8 mouse cellular contexts compared by ENCODE assay signal in genomic region chr11:101952541-101953341, GRCm38 (mm10). TPM values are rescaled to one million over a fixed set of nuclear protein-coding genes. Genes with fewer than 3 reads are reported as not detected.
DNase-seq lines count a peak whose midpoint lies in the region; ATAC-seq and TF ChIP-seq lines count a peak whose summit lies in the region.

No protein-coding gene starts in this region.

- no peak for DNase-seq in testis, postnatal 10 days (ENCODE audit: low spot score)
- DNase-seq in lung, postnatal 36 days: peak; percentile 69
- no peak for DNase-seq in left cerebral cortex, adult 11 months (ENCODE audit: low spot score)
- no peak for DNase-seq in cerebellum, adult 9-11 months
- no peak for DNase-seq in ovary, postnatal 36 days (ENCODE audit: low spot score)

- H3K27me3 ChIP-seq in testis, adult 2 months (ENCODE audit: control insufficient read depth, insufficient read depth, low read length): no peaks in the 10 kb centered on the region
- peaks cover 9% of the 10 kb centered on the region; the same call in 1 of the 2 replicates for H3K27me3 ChIP-seq in heart, embryonic 12.5 days (replicated peaks)
- no peaks in the 10 kb centered on the region for H3K27me3 ChIP-seq in kidney, embryonic 14.5 days (ENCODE audit: control insufficient read depth, insufficient read depth, low read length)

- peak overlapping the region; percentile 12; the same call in 1 of the 2 replicates for H3K27ac ChIP-seq in testis, adult 2 months (ENCODE audit: control insufficient read depth, insufficient read depth, low read depth, low read length)
- peak overlapping the region; percentile 77 for H3K27ac ChIP-seq in heart, embryonic 12.5 days (ENCODE audit: poor library complexity, severe bottlenecking)
- H3K27ac ChIP-seq in kidney, embryonic 14.5 days (ENCODE audit: low read depth, low read length): peak overlapping the region; percentile 55; the same call in 1 of the 2 replicates

- peak overlapping the region; percentile 44 for H3K4me2 ChIP-seq in heart, embryonic 12.5 days
- peak overlapping the region; percentile 15; the same call in 1 of the 2 replicates for H3K4me2 ChIP-seq in kidney, embryonic 14.5 days (replicated peaks; ENCODE audit: low read depth, low read length)

- WGBS in heart, embryonic 12.5 days: 17% methylated on average over 24 of the region's 24 CpGs
- 29% methylated on average over 24 of the region's 24 CpGs for whole genome bisulfite sequencing in kidney, embryonic 14.5 days

- peak; percentile 88 for ATAC-seq in heart, embryonic 12.5 days (ENCODE audit: insufficient number of reproducible peaks, low FRiP score)
- ATAC-seq in kidney, embryonic 14.5 days (ENCODE audit: low FRiP score, low TSS enrichment): peak; percentile 84

- TF ChIP-seq POLR2A in testis, adult 2 months (IDR thresholded peaks at IDR 0.05; ENCODE audit: control insufficient read depth, low read depth, low read length): no peak

- no peak for TF ChIP-seq CTCF in testis, adult 2 months (IDR thresholded peaks at IDR 0.05; ENCODE audit: control insufficient read depth, insufficient read depth, insufficient replicate concordance, low read depth, low read length)

- H3K4me1 ChIP-seq in testis, adult 2 months (ENCODE audit: control insufficient read depth, insufficient read depth, low read length): peaks cover 13% of the 10 kb centered on the region
- H3K4me1 ChIP-seq in heart, embryonic 12.5 days (replicated peaks): peaks cover 49% of the 10 kb centered on the region
- H3K4me1 ChIP-seq in kidney, embryonic 14.5 days (ENCODE audit: control insufficient read depth, insufficient read depth, low read length): peaks cover 19% of the 10 kb centered on the region

- H3K9me3 ChIP-seq in heart, embryonic 12.5 days (replicated peaks): no peaks in the 10 kb centered on the region
- no peaks in the 10 kb centered on the region for H3K9me3 ChIP-seq in kidney, embryonic 14.5 days (ENCODE audit: control insufficient read depth, low read length)

- no peaks in the 10 kb centered on the region for H3K36me3 ChIP-seq in testis, adult 2 months (ENCODE audit: control insufficient read depth, insufficient read depth, low read length)
- H3K36me3 ChIP-seq in heart, embryonic 12.5 days: no peaks in the 10 kb centered on the region
- no peaks in the 10 kb centered on the region for H3K36me3 ChIP-seq in kidney, embryonic 14.5 days (ENCODE audit: control insufficient read depth, insufficient read depth, low read length)

- H3K4me3 ChIP-seq in testis, adult 2 months (ENCODE audit: control insufficient read depth, low read depth, low read length): peak overlapping the region; percentile 77
- no peak overlapping the region; the same call in 1 of the 2 replicates for H3K4me3 ChIP-seq in heart, embryonic 12.5 days
- H3K4me3 ChIP-seq in kidney, embryonic 14.5 days (ENCODE audit: low read length): no peak overlapping the region

- H3K9ac ChIP-seq in heart, embryonic 12.5 days: no peak overlapping the region; the same call in 1 of the 2 replicates
- no peak overlapping the region for H3K9ac ChIP-seq in kidney, embryonic 14.5 days (ENCODE audit: low read depth, low read length)

RNA-seq across cellular contexts. Expression of gene Sost, which starts 14.1 kb away (rescaled TPM):
- 2.4 and 6.4 TPM in 2 replicates for polyA plus RNA-seq in testis, adult 2 months (2012; rRNA removed)
- 0.77 and 1.6 TPM in 2 replicates for polyA plus RNA-seq in heart, embryonic 12.5 days (2016; fragmentation: Nextera tagmentation; extraction: Ambion mirVana)
- 0.09 and 0.73 TPM in 2 replicates for polyA plus RNA-seq in kidney, embryonic 14.5 days (2014; fragmentation: Nextera tagmentation; extraction: Ambion mirVana)

RNA-seq across cellular contexts. Expression of gene Cfap97d1, which starts 31.3 kb away (rescaled TPM):
- polyA plus RNA-seq in testis, adult 2 months (2012; rRNA removed): 72.2 and 94.1 TPM in 2 replicates
- polyA plus RNA-seq in heart, embryonic 12.5 days (2016; fragmentation: Nextera tagmentation; extraction: Ambion mirVana): not detected in 2 replicates
- polyA plus RNA-seq in kidney, embryonic 14.5 days (2014; fragmentation: Nextera tagmentation; extraction: Ambion mirVana): not detected in 2 replicates

RNA-seq across cellular contexts. Expression of gene Dusp3, which starts 34.1 kb away (rescaled TPM):
- polyA plus RNA-seq in testis, adult 2 months (2012; rRNA removed): 249 and 266 TPM in 2 replicates
- polyA plus RNA-seq in heart, embryonic 12.5 days (2016; fragmentation: Nextera tagmentation; extraction: Ambion mirVana): 53.7 and 54.9 TPM in 2 replicates
- 23.3 and 25.3 TPM in 2 replicates for polyA plus RNA-seq in kidney, embryonic 14.5 days (2014; fragmentation: Nextera tagmentation; extraction: Ambion mirVana)

RNA-seq across cellular contexts. Expression of gene Meox1, which starts 58.6 kb away (rescaled TPM):
- 0.18 and 1.7 TPM in 2 replicates for polyA plus RNA-seq in testis, adult 2 months (2012; rRNA removed)
- polyA plus RNA-seq in heart, embryonic 12.5 days (2016; fragmentation: Nextera tagmentation; extraction: Ambion mirVana): 22.7 and 24.1 TPM in 2 replicates
- polyA plus RNA-seq in kidney, embryonic 14.5 days (2014; fragmentation: Nextera tagmentation; extraction: Ambion mirVana): 12.7 and 15.6 TPM in 2 replicates

Comparison
In these comparisons a context has a peak if more than half of its experiments do, and no peak if none do; other contexts are left out.
1. H3K27ac ChIP-seq: peak in every context shown above with its lines; median percentile 77 in heart, embryonic 12.5 days; 55 in kidney, embryonic 14.5 days; 12 in testis, adult 2 months.
2. RNA of gene Cfap97d1, which starts 31.3 kb away (polyA plus RNA-seq): 72.2 to 94.1 TPM in testis, adult 2 months; not detected in heart, embryonic 12.5 days and not detected in kidney, embryonic 14.5 days; every median in the first group is over 10 times any median in the second.